Mouse (Mus musculus): ENCODE measurements around the gene Ank2.
A peak's percentile ranks its signal among the peaks of the same experiment; 100 is the strongest.

The Ank2 gene

DNA sequence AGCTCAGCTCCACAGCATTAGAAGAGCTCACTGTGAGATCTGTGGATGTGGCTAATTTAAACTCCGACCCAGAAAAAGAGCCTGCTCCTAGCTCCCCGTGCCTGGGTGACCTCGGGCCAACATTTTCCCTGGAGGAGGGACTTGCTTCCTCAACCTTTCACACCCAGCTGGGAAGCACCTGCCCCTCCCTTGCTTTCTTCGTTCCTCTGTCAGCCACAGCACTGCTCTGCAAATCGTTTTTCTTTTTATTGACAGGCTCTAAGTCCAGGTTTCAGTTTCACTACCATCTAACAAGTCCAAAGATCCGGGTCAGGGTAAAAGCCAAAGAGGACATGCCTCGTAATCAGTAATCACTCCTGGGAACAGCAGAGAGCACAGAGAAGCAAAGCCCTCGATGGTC is 375.8 kb downstream of the Ank2 start:
- no peak for DNase-seq (ENCODE audit: low spot score in 2 of 2)

DNA sequence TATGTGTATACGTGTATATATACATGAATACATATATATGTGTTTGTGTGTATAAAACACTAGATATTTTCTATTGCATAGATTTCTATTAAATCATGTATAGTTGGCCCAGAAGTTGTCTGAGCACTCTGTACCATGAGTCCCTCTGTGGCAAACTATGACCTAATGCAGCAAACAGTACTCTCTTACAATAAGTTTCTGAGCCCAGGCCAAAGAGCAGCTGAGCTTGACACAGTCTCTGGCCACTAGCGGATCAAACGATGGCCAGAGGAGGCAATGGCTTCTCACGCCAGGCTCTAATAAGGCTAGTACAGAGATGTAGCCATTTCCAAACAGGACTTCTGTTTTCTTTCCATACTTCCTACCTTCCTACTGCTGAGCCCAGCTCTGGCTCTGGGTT is 380.4 kb downstream of the Ank2 start:
- DNase-seq (ENCODE audit: low spot score in 2 of 2) = no peak

DNA sequence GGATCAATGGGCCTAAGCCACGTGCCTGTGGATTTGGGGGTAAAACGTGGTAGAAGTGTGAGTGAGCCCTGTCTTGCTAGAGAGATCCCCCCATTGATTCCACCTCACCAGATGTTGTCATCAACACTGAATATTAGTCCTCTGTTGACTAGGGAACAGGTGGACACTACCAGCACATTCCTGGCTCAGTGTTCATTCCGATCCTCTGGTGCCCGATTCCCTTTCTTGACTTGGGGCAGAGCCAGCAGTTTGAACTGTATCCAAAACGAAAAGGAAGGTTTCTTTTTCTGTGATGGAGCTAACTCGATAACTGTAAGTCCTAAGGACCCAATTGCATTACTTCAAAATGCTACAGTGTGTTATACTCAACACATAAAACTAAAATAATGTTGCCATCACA is 382.9 kb downstream of the Ank2 start:
- DNase-seq (ENCODE audit: low spot score in 2 of 2) = no peak

DNA sequence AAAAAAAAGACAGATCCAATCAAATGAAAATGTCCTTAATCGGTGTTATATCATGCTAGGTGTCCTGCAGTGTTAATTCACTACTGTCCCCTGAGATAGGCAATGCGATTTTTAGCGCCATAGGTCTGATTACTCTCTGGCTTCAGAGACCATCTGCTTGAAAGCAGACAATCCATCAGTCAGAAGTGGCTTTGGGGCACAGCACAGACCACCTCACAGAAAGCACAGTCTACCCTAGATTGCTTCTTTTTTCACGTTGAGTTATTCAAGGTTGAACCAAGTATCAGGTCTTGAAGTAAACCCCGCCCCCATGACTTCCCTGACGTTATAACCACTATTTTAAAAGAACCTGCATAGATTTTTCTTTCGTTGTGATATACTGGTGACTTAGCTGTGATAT is 385.9 kb downstream of the Ank2 start:
- DNase-seq (ENCODE audit: low spot score in 2 of 2) = no peak

DNA sequence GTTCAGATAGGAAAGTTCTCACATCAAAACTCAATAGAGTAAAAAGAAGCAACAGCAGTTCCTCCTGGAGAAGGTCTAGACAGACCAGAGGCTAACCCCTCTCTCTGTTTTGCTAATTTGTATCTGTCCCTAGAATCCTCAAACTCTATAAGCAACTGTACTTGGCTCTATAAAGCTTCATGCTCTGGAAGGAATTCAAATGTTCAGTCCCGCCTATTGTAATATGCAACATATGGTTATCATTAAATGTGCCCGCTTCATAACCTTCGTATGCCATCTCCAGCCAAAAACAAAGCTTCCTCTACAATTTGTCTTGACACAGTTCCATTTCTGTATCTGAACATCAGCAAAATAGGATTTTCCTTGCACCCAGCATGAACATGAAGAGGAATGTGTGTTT is 389.7 kb downstream of the Ank2 start:
- no peak for DNase-seq (ENCODE audit: low spot score in 2 of 2)

DNA sequence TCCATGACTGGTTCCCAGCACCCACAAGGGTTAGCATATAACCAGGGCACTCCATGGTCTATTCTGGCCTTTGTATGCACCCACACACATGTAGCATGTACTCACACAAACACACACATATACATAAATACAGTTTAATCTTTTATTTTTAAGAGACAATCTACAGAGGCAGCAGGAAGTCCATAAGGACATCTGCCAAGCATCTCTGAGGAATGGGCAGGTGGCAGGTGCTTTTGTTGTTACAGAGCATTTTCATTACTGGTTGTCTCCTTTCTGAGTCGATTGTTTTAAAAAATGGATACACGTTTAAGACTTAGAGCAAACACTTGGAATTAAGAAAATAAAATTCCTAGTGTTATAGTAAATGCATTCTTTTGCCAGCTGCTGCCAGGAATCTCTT is 390.7 kb downstream of the Ank2 start:
- no peak for DNase-seq (ENCODE audit: low spot score in 2 of 2)

DNA sequence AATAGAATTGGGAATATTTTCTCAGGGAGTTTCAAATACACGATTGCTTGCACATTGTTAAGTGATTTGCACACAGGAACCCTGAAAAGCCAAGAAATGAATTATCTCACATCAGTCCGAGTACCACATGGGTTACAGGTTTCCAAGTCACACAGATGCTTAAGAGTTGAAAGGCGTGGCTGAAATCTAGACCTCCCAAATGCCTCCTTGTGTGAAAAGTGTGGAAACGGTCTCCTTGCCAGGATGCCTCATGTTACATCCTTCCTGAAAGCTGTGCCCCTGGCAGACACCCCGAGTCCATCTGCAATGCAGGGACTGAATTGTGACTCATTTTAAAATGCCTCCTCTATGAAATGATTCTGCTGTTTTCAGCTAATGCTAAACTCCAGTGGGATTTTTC is 391.9 kb downstream of the Ank2 start:
- no peak for DNase-seq (ENCODE audit: low spot score in 2 of 2)

DNA sequence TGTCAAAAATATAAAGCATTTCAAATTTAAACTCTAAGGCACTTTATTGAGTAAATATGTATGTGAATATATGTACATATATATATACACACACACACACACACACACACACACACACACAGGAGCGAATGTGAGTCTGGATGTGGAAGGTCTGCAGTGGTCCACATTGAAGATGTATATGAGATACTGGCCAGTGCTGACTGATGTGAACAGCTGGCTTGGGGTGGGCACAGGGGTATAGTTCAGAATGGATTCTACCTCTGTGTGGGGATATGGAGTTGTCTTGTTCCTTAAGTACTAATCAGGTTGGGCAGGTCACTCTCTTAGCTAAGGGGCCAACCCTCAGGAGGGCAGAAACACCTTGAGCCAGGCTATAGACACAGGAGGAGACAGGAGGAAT is 397.8 kb downstream of the Ank2 start:
- DNase-seq (ENCODE audit: low spot score in 2 of 2) = no peak

DNA sequence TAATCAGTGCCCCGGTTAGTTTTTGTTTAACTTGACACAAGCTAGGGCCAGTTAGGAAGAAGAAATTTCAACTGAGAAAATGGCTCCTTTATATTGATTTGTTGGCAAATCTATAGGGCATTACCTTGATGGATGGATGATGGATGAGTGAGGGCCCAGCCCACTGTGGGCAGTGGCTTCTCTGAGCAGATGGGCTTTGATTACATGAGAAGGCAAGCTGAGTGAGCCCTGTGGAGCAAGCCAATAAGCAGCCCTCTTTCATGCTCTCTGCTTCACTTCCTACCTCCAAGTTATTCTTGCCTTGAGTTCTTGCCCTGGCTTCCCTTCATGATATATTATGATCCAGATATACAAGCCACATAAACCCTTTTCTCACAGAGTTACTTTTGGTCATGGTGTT is 401.4 kb downstream of the Ank2 start:
- no peak for DNase-seq (ENCODE audit: low spot score in 2 of 2)

DNA sequence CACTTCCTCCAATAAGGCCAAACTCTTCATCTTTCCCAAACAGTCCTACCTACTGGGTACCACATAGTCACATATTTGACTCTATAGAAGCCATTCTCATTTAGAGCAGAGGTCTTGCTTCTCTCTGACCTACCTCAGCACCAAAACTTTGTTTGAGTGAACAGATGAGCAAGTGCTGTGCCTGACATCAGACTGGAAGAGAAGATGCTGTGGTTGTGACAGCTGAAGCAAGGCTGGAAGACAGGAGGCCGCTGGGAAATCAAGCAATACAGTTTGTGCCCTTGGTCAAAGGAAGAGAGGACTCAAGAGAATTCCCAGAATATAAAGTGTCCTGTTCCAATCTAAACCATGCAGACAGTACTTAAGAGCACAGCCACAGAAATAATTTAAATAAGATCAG is 402.0 kb downstream of the Ank2 start:
- no peak for DNase-seq (ENCODE audit: low spot score in 2 of 2)

DNA sequence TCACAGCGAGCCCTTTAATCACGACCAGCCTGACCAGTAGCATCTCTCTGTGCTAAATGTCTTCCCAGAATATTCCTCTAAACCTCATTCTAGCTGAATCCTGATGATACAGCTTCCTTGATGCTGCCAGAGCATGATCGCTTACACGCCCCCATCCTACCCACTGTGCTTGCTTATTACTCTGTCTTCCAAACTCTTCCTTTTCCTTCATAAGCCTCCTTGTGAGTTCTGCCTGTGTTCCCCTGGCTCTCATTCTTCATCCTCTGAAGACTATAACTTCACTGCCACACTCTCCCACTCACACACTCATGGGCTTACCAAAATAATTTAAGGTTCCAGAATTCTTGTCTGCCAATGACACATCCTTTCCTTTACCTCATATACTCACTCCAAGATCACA is 405.5 kb downstream of the Ank2 start:
- no peak for DNase-seq (ENCODE audit: low spot score in 2 of 2)

DNA sequence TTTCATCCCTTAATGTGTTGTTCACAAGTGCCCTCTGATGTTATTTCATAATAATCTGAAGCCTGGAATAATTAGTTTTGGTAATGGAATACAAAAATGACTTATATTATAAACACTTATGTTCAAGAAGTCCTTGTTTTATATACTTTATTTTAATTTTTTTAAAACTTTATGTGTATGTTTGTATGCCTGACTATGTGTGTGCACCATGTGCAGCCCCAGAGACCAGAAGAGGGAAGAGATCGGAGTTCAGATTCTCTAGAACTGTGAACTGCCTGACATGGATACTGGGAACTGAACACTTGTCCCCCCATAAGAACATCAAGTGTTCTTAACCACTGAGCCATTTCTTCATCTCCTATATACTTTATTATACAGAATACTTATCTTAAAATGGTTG is 411.6 kb downstream of the Ank2 start:
- no peak for DNase-seq (ENCODE audit: low spot score in 2 of 2)

DNA sequence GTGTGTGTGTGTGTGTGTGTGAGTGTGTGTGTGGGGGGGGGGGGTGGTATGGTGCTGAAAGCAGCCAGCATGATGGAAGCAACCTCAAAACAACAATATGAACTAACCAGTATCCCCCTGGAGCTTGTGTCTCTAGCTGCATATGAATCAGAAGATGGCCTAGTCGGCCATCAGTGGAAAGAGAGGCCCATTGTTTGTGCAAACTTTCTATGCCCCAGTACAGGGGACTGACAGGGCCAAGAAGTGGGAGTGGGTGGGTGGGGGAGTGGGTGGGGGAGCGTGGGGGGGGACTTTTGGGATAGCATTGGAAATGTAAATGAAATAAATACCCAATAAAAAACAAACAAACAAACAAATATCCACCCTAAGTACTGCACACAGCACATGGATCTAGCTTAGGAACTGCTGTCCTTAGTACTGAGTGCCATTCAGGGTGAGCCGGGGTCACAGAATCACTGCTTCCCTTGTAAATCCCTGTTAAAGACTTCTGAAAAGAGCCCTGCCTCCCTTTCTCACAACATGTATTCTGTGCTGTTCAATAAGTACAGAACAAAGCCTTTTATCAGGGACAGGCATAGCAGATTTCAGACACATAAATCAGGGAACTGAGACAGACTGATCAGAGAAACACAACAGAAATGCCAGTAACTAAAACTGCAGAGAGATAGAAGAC is 412.2 kb downstream of the Ank2 start:
- no peak for DNase-seq (ENCODE audit: low spot score in 2 of 2)

DNA sequence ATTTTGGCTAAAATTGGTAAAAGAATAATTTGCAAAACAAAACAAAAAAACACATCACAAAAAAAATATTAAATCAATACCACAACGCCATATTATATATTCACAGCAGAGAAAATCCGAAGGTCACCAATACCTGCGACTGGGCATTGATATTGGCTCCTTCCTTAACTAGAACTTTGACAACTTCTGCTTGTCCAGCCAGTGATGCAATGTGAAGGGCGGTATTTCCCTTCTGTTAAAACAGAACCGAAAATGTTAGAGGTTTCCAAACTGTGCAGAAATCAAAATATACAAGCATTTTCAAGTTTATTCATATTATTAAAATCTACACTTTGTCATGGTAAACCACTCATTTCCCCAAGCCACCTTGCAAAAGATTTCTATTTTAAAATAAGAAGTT is 421.8 kb downstream of the Ank2 start:
- DNase-seq (ENCODE audit: low spot score in 2 of 2) = no peak

DNA sequence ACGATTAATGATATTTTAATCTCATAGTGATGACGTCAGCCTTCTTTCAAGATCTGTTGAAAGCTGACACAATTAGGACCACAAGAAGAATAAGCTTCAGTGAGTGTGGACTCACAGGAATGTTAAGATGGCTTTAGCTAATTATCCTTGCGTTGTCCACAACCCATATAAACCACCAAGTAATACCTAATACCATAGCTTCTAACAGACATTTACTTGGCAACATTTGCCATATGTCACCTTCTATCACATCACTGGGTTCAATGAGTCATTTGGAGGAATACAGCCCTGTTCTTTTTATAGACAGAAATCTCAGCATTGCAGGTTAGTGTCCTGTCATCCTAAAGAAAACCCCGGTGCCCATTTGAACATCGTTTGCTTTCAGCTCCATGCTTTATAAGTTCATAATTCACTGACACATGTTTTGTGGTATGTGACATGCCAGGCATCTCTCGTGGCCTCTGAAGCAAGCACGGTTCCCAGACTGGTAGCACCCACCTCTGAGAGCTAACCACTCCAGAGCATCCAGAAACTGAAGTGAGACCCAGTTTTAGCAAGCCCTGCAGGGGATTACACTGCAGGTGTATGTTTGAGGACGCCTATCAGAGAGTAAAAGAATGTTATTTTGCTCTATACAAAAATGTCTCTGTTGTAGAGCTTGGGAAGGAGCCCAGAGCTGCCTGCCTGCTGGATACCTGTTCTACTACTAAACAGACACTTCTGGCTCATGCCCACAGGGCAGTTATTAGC is 423.4 kb downstream of the Ank2 start:
- DNase-seq (ENCODE audit: low spot score in 2 of 2) = no peak

DNA sequence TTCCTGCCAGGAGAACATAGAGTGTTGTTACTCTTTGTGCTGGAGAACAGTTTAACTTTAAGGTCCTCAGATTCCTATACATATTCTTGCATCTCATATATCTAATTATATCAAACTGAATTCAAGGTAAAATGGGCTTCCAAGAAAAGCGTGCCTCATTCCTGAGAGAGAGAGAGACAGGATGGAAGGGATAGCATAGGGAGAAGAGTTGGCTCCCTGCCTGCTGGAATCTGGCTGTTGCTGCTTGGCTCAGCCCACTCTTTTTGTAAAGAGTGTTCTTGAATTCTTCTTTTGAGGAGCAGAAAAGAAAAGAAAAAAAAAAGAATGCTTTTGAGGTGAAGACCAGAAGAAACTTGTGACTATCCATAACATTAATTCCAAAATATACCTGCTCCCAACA is 427.7 kb downstream of the Ank2 start:
- DNase-seq (ENCODE audit: low spot score in 2 of 2) = peak; percentile 17 to 53

DNA sequence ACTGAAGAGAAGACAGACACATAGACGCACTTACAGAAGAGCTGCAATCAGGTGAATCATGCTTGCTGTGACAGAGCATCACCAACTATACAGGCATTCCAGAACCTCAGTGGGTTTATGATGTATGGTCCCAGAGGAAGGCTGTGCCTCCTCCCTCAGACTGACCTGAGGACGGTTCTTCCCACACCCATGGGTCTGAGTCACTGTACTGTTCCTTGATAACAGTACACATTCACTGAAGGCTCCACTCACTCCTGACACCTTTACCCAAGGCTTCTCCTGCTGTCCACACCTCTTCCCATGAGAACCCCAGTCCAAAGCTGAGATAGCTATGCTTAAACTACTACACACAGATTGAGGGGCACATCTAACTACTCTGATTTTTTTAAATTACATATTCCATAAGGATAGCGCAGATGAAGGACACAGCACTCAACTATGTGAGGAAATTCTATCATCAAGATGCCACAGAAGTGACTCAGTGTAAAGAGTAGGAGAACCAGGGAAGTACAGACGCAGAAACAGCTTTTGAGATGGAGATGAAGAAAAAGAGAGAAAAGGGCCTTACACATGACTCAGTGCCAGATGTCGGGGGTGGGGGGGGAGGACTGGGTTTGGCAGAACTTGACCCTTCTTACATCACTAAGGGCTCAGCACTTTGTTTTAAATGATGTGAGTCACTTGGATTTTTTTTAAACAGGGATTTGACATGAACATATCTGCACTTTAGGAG is 435.3 kb downstream of the Ank2 start:
- DNase-seq (ENCODE audit: low spot score in 2 of 2) = no peak

DNA sequence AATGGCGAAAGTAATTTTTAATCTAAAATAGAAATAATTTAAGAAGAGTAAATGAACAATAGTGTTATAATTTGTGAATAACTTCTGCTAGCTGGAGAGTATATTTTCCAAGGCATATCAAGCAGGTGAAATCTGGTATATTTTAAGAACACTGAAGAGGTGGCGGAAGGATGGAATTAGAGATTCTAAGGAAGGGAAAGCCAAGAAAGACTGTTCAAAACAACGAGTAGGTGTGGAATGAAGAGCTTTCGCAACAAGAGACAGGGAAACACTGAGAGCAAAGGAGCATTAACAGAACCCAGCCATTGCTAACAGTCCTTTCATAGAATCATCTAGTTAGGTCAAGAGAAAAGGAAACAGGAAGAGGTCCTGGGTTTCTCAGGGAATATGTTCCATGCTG is 439.5 kb downstream of the Ank2 start:
- DNase-seq (ENCODE audit: low spot score in 2 of 2) = no peak

DNA sequence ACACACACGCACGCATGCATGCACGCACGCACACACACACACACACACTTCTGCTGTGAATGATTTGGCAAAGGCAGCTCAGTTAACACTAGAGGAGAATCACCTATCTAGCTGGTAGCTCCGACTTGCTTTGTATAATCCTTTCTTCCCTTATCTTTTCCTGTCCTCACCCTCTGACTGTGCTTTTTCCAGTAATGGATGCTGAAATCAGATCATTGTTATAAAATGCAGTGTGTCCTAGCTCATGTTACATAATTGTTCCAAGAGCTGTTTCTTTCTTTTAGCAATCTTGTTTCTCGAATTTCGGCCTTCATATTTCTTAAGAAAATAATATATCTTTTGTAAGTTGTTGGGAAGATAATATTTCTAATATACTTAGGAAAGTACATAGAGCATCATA is 457.9 kb downstream of the Ank2 start:
- no peak for DNase-seq (ENCODE audit: low spot score in 2 of 2)

DNA sequence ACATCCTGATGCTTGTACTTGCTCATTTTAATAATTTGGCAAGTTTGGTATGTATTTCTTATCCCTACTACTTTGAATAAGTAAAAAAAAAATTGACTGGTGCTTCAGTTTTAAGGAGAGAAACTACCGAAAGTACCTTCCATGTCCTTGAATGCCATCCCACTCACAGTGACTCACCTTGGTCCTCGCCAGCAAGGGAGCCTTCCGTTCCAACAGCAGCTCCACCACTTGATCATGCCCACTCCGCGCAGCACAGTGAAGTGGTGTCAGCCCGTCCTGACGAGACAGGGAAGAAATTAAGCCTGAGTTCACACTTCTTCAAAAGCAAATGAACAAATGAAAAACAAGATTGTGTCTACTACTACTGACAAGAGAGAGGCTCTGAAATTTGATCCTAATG is 460.6 kb downstream of the Ank2 start:
- DNase-seq (ENCODE audit: low spot score in 2 of 2) = no peak

DNA sequence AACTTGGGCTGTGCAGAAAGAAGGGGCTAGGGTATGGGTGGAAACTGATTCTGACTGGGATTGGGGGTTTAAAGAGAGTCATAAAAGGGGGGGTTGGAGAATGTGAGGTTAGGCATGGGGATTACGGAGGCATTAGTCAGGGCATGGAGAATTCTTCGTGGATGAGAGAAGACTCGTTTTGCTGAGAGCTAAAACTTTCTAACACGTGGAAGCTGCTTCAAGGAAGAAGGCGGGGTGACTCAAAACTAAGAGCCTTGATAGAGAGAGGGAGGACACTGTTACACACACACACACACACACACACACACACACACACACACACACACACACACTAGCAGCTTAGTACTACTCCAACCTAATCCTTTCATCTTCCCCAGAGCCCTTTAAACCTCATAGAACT is 463.0 kb downstream of the Ank2 start:
- DNase-seq (ENCODE audit: low spot score in 2 of 2) = no peak

DNA sequence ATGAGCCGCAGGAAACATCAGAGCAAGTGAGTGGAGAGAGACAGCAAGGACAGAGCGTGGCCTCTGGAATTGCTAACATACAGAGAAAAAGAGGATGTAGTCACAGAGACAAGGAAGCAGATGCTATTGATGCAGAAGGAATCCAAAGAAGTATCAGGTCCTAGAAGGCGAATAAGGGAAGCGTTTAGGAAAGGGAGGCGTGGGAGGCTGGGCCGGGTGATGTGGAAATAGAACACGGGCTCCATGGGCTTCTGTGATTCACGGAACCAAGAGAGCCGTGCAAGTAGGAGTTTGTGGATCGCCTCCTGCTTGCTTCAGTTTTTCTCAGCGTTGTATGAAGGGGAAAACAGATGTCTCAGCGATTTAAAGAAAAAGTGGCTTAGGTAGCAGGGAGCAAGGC is 463.6 kb downstream of the Ank2 start:
- peak in 1 of 2 experiments; percentile 59 for DNase-seq (ENCODE audit: low spot score in 2 of 2)

DNA sequence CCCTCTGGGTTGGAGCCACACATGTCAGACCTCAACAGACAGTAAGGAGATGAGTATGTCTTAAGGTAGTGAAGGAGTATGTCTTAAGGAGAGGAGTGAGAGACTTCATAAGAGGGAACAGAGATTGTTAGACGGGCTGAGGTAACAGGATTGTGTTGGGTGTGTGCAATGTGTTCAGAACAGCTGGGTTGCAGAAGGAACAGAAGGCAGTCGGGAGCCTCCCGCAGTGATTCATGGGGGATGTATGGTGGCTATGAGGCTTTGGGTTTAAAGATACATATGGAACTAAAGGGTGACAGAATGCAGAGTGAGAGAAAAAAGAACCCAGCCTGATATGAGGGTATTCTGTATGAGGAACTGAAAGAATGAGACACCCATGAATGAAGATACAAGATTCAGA is 464.2 kb downstream of the Ank2 start:
- DNase-seq (ENCODE audit: low spot score in 2 of 2) = no peak
